Mouse (Mus musculus): Measurements from ENCODE around the gene Oxsr1. TPM values are rescaled to one million over a fixed set of nuclear protein-coding genes. Genes with fewer than 3 reads are reported as not detected.
"Not testable (repeated sequence)": the region's sequence is repeated elsewhere in the genome, so short reads cannot be mapped to it uniquely, and the experiment has no call there.

Oxsr1 gene
- polyA plus RNA-seq, 1 experiment, result 6.6 TPM

- H3K4me1 ChIP-seq (ENCODE audit: control insufficient read depth, insufficient read depth, low read length), result no peaks in the 10 kb centered on the region
- H3K27ac ChIP-seq (ENCODE audit: control insufficient read depth, insufficient read depth, low read depth, low read length), result no peak overlapping the region
- H3K4me3 ChIP-seq (ENCODE audit: control insufficient read depth, low read depth, low read length), result no peak overlapping the region
- H3K36me3 ChIP-seq (ENCODE audit: control insufficient read depth, insufficient read depth, low read length), result no peaks in the 10 kb centered on the region; the same call in 1 of the 2 replicates
- no peak for TF ChIP-seq CTCF (IDR thresholded peaks at IDR 0.05; ENCODE audit: control insufficient read depth, insufficient read depth, insufficient replicate concordance, low read depth, low read length)
- TF ChIP-seq POLR2A (IDR thresholded peaks at IDR 0.05; ENCODE audit: control insufficient read depth, low read depth, low read length), result no peak
- no peaks in the 10 kb centered on the region for H3K27me3 ChIP-seq (ENCODE audit: control insufficient read depth, insufficient read depth, low read length)
These were observed 50.7 kb downstream of the Oxsr1 start for GRCm38 (mm10) chr9:119271496-119271895.

GRCm38 (mm10) chr9:119268588-119269145 is 53.6 kb downstream of the Oxsr1 start:
- no peaks in the 10 kb centered on the region for H3K4me1 ChIP-seq (ENCODE audit: control insufficient read depth, insufficient read depth, low read length)
- no peaks in the 10 kb centered on the region for H3K27me3 ChIP-seq (ENCODE audit: control insufficient read depth, insufficient read depth, low read length)
- TF ChIP-seq POLR2A (IDR thresholded peaks at IDR 0.05; ENCODE audit: control insufficient read depth, low read depth, low read length), result no peak
- TF ChIP-seq CTCF (IDR thresholded peaks at IDR 0.05; ENCODE audit: control insufficient read depth, insufficient read depth, insufficient replicate concordance, low read depth, low read length), result no peak
- H3K27ac ChIP-seq (ENCODE audit: control insufficient read depth, insufficient read depth, low read depth, low read length), result no peak overlapping the region
- peaks cover 1% of the 10 kb centered on the region for H3K36me3 ChIP-seq (ENCODE audit: control insufficient read depth, insufficient read depth, low read length)
- H3K4me3 ChIP-seq (ENCODE audit: control insufficient read depth, low read depth, low read length), result no peak overlapping the region

- no peaks in the 10 kb centered on the region for H3K4me1 ChIP-seq (ENCODE audit: control insufficient read depth, insufficient read depth, low read length)
- H3K27me3 ChIP-seq (ENCODE audit: control insufficient read depth, insufficient read depth, low read length), result no peaks in the 10 kb centered on the region
- peaks cover 1% of the 10 kb centered on the region for H3K36me3 ChIP-seq (ENCODE audit: control insufficient read depth, insufficient read depth, low read length)
- no peak overlapping the region for H3K27ac ChIP-seq (ENCODE audit: control insufficient read depth, insufficient read depth, low read depth, low read length)
- H3K4me3 ChIP-seq (ENCODE audit: control insufficient read depth, low read depth, low read length), result no peak overlapping the region
- no peak for TF ChIP-seq CTCF (IDR thresholded peaks at IDR 0.05; ENCODE audit: control insufficient read depth, insufficient read depth, insufficient replicate concordance, low read depth, low read length)
- TF ChIP-seq POLR2A (IDR thresholded peaks at IDR 0.05; ENCODE audit: control insufficient read depth, low read depth, low read length), result no peak
These were observed 54.1 kb downstream of the Oxsr1 start for GRCm38 (mm10) chr9:119268120-119268519.

- H3K27ac ChIP-seq (ENCODE audit: control insufficient read depth, insufficient read depth, low read depth, low read length); H3K4me1 ChIP-seq (ENCODE audit: control insufficient read depth, insufficient read depth, low read length); H3K4me3 ChIP-seq (ENCODE audit: control insufficient read depth, low read depth, low read length); H3K27me3 ChIP-seq (ENCODE audit: control insufficient read depth, insufficient read depth, low read length); H3K36me3 ChIP-seq (ENCODE audit: control insufficient read depth, insufficient read depth, low read length): not testable (repeated sequence)
These were observed 56.2 kb downstream of the Oxsr1 start for GRCm38 (mm10) chr9:119266121-119266395.

- not testable (repeated sequence) for H3K36me3 ChIP-seq (ENCODE audit: control insufficient read depth, insufficient read depth, low read length); H3K4me3 ChIP-seq (ENCODE audit: control insufficient read depth, low read depth, low read length); H3K27me3 ChIP-seq (ENCODE audit: control insufficient read depth, insufficient read depth, low read length); H3K27ac ChIP-seq (ENCODE audit: control insufficient read depth, insufficient read depth, low read depth, low read length); H3K4me1 ChIP-seq (ENCODE audit: control insufficient read depth, insufficient read depth, low read length)
These were observed 56.7 kb downstream of the Oxsr1 start for GRCm38 (mm10) chr9:119265373-119266120.

- H3K27ac ChIP-seq (ENCODE audit: control insufficient read depth, insufficient read depth, low read depth, low read length), result no peak overlapping the region
- TF ChIP-seq POLR2A (IDR thresholded peaks at IDR 0.05; ENCODE audit: control insufficient read depth, low read depth, low read length) (no peak), CTCF (IDR thresholded peaks at IDR 0.05; ENCODE audit: control insufficient read depth, insufficient read depth, insufficient replicate concordance, low read depth, low read length) (no peak)
- peaks cover 1% of the 10 kb centered on the region for H3K36me3 ChIP-seq (ENCODE audit: control insufficient read depth, insufficient read depth, low read length)
- no peaks in the 10 kb centered on the region for H3K4me1 ChIP-seq (ENCODE audit: control insufficient read depth, insufficient read depth, low read length)
- no peak overlapping the region for H3K4me3 ChIP-seq (ENCODE audit: control insufficient read depth, low read depth, low read length)
- no peaks in the 10 kb centered on the region for H3K27me3 ChIP-seq (ENCODE audit: control insufficient read depth, insufficient read depth, low read length)
These were observed 59.2 kb downstream of the Oxsr1 start for GRCm38 (mm10) chr9:119263067-119263466.

- H3K4me3 ChIP-seq (ENCODE audit: control insufficient read depth, low read depth, low read length), result no peak overlapping the region
- TF ChIP-seq CTCF (IDR thresholded peaks at IDR 0.05; ENCODE audit: control insufficient read depth, insufficient read depth, insufficient replicate concordance, low read depth, low read length) (no peak), POLR2A (IDR thresholded peaks at IDR 0.05; ENCODE audit: control insufficient read depth, low read depth, low read length) (no peak)
- no peaks in the 10 kb centered on the region for H3K4me1 ChIP-seq (ENCODE audit: control insufficient read depth, insufficient read depth, low read length)
- H3K27me3 ChIP-seq (ENCODE audit: control insufficient read depth, insufficient read depth, low read length), result no peaks in the 10 kb centered on the region
- peaks cover 1% of the 10 kb centered on the region; the same call in 1 of the 2 replicates for H3K36me3 ChIP-seq (ENCODE audit: control insufficient read depth, insufficient read depth, low read length)
- no peak overlapping the region for H3K27ac ChIP-seq (ENCODE audit: control insufficient read depth, insufficient read depth, low read depth, low read length)
These were observed 61.4 kb downstream of the Oxsr1 start for GRCm38 (mm10) chr9:119260825-119261224.

- H3K4me3 ChIP-seq (ENCODE audit: control insufficient read depth, low read depth, low read length), result no peak overlapping the region
- H3K27me3 ChIP-seq (ENCODE audit: control insufficient read depth, insufficient read depth, low read length), result no peaks in the 10 kb centered on the region
- no peak overlapping the region for H3K27ac ChIP-seq (ENCODE audit: control insufficient read depth, insufficient read depth, low read depth, low read length)
- no peaks in the 10 kb centered on the region for H3K4me1 ChIP-seq (ENCODE audit: control insufficient read depth, insufficient read depth, low read length)
- TF ChIP-seq POLR2A (IDR thresholded peaks at IDR 0.05; ENCODE audit: control insufficient read depth, low read depth, low read length) (no peak), CTCF (IDR thresholded peaks at IDR 0.05; ENCODE audit: control insufficient read depth, insufficient read depth, insufficient replicate concordance, low read depth, low read length) (no peak)
- H3K36me3 ChIP-seq (ENCODE audit: control insufficient read depth, insufficient read depth, low read length), result no peaks in the 10 kb centered on the region; the same call in 1 of the 2 replicates
These were observed 63.4 kb downstream of the Oxsr1 start for GRCm38 (mm10) chr9:119258785-119259184.

All from testis, adult 2 months (tissue).